Mouse (Mus musculus): ENCODE data around the gene A930033H14Rik.

Gene A930033H14Rik

DNA sequence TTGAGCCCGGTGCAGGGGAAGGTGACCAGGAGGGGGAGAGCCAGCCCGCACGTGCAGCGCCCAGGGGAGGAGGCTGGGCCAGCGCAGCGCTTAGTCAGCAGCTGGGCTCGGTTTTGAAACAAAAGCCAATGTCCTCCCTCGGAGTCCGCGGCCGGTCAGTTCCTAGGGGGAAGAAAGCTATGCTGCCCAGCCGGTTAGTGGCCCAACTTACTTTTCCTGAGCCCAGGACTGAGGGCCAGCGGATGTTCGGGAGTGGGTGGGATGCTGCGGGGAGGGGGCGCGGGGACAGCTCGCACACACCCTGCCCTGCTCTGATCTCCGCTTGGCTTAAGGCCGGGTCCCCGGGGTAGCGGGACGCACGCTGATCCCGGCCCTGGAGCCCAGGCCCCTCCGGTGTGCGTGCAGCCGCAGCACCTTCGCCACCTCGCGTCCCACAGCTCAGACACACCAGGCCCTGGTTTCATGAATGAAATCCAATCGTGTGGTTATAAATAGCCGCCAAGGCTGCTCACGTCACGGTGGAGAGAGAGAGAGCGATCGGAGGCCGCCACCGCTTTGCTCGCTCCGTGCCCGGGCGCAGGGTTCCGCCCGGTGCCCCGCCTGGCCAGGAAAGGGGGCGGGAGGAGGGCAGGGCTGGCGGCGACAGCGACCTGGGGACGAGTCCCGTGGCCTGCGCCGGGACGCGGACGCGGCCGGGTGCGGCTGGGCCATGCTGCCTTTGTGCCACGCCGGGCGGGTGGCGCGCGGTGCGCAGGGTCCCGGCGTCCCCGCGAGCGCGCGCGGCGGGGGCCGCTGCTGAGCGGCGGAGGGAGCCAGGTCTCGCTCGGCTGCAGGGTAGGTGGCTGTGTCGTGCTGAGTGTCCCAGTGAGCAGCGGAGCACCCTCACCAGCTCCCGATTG lies at the start of gene A930033H14Rik:
TSS of gene A930033H14Rik (minus strand) at position 557 of the 899 bp plus-strand sequence.
- DNase-seq: peak; percentile 74

DNA sequence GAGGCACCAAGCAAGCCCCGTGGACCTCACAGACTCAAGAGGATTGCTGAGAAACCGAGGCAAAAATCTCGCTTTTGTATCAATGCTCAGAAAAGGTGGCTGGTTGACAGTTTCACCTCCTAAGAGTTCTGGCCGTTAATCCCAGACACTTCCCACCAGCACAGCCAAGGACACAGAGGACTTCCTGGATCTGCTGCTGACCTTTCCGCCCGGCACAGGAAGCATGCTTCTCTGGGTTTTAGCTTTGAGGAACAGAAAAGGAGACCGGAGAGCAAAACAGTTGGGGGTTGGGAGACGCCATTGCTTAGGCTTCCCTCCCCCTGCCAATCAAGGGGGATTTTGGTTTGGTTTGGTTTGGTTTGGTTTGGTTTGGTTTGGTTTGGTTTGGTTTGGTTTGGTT lies 47.0 kb upstream of the A930033H14Rik start:
- no peak for DNase-seq

- DNase-seq: no peak
Measured at GRCm38 (mm10) chr10:69259161-69259560, 46.3 kb upstream of the A930033H14Rik start.

GRCm38 (mm10) chr10:69258588-69258987 lies 45.7 kb upstream of the A930033H14Rik start:
- DNase-seq: no peak

DNA sequence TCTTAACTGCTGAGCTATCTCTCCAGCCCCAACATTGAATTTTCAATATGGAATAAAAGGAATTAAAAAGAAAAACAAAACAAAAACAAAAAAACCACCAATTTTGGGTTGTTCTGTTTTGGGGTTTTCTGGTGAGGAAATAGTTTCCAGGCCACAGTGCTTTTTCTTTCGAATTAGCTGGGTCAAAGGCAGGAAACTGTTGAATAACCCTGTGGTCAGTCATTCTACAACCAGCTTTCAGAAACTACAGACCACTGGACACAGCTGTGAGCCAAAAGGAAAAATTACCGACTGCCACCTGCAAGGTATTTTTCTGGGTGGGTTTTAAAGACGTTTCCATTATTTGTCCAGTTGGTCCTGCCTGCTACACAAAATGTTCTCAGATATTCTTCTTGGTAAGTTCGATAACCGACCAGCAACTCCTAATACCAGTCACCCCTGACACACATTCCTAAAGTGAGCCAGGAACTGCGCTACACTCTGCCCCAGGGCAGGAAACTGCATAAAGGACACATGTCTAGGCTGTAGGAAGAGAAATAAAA lies 44.8 kb upstream of the A930033H14Rik start:
- no peak for DNase-seq

DNA sequence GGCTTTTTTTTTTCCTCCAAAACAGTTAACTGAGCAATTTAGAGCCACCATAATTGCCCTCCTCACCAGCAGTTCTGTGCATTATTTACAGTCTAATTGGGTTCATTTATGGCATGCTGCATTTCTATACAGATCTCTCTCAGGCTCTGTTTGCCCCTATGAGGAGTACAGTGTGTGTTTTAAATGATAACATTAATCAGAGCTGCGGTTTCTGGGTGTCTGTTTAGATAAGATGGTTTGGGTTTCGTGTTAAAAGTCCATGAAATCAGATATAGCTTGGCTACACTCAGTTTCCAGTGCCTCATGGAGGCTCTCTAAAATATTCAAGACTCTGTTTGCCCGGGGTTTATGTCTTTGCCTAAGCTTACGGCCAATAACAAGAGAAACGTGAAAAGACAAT lies 42.7 kb upstream of the A930033H14Rik start:
- DNase-seq: no peak

GRCm38 (mm10) chr10:69254390-69254847 lies 41.5 kb upstream of the A930033H14Rik start:
- no peak for DNase-seq

DNA sequence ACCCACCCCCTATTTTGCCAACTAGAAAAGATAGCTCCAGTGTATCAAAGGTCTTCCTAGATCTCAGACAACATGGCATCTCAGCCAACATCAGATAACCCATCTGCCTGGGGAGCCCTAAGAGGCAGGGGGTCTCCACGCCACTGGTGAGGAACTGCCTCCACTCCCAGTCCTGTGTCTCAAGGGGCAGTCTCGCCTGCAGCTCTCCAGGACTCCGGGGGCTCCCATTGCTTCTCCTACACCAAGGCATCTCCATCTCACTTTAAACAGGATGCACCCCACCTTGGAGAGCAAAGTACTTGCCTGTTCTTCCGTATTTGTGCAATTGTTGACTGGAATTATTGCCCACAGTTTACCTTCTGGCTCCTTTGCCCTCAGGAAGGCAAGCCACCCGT lies 40.8 kb upstream of the A930033H14Rik start:
- DNase-seq: no peak

- no peak for DNase-seq
Measured at GRCm38 (mm10) chr10:69253075-69253685, 40.3 kb upstream of the A930033H14Rik start.

- no peak for DNase-seq
Measured at GRCm38 (mm10) chr10:69252112-69253074, 39.5 kb upstream of the A930033H14Rik start.

GRCm38 (mm10) chr10:69251254-69251653 lies 38.4 kb upstream of the A930033H14Rik start:
- no peak for DNase-seq

DNA sequence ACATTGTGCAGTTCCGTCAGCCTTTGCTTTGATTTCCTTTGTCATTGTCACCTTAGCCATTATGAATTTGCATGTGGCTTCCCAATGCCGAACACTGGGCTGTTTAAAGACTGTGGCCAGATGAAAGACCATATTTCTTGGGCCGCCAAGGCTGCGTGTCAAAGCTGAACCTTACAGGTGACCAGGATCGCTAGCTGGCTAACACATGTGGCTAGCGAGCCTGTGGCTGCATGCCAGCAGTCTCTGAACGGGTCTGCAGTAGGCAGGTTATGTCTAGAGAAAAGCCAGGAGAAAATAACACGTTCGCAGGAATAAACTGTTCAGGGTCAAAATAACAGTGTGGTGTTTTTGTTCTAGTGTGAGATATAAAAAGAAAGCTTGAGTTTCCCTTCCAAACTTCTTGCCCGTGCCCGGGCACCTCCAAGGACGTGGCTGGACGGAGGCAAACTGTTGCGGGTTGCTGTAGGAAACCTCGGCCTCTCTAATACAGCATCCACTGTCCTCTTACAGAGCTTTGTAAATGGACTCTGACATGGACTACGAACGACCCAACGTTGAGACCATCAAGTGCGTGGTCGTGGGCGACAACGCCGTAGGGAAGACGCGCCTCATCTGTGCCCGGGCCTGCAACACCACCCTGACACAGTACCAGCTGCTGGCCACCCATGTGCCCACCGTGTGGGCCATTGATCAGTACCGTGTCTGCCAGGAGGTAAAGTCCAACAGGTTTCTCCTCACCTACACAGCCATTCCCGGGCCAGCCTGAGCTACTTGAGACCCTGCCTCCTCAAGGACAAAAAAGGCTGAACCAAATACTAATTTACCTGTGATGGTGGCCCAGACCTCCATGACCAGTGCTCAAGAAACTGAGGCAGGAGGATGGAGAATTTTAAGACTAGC lies 35.6 kb upstream of the A930033H14Rik start:
- no peak for DNase-seq

GRCm38 (mm10) chr10:69247311-69248033 lies 34.6 kb upstream of the A930033H14Rik start:
- DNase-seq: no peak

DNA sequence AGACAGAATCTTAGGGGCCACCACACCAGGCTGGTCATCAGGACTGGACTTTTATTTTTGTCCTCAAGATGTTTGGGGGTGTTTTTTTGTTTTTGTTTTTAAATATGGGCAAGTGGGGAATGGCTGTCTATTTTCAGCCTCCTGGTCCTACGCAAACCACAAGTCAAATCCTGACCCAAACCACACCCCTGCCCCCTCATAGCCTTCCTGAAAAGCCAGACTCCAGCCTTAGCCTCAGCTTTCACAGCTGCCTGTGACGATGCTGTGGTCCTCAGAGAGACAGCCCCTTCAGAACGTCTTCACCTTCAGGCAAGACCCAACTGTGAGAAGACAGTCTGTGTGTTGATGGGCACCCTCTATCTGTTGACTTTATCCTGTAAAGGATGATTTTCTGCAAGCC lies 33.9 kb upstream of the A930033H14Rik start:
- no peak for DNase-seq

- no peak for DNase-seq
Measured at GRCm38 (mm10) chr10:69245906-69246668, 33.2 kb upstream of the A930033H14Rik start.

DNA sequence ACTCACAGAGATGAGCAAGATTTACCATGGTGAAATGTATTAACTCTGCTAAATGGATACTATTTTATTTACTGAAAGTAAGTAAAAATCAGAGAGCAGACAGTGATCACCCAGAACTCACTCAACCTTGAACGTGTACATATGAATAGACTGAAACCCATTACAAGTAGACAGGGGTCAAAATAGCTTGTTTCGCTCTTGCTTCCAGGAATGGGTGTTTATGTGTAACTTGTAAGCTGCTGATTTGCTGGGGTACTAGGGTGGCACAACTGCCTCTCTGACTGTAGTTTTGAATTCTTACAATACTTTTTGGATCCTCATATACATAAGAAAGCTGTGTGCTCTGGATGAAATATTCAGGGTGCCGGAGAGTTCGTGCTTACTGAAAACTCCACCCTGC lies 32.3 kb upstream of the A930033H14Rik start:
- no peak for DNase-seq

DNA sequence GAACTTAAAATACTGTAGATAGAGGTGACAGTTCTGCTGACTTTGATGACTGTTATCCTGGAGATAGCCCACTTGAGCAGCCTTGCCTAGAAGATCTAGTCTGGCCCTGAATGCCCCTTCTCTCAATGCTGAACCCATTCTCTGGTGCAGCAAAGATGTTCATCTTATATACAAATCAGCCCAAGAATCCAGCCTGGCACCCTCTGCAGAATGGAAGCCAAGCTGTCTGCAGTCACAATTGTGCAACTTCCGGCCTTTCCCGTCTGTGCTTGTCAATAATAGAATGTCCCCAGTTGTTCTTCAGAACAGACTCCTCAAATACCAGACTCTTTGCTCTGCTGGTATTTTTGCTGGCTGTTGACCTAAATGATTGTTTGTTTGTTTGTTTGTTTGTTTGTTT lies 27.6 kb upstream of the A930033H14Rik start:
- no peak for DNase-seq

DNA sequence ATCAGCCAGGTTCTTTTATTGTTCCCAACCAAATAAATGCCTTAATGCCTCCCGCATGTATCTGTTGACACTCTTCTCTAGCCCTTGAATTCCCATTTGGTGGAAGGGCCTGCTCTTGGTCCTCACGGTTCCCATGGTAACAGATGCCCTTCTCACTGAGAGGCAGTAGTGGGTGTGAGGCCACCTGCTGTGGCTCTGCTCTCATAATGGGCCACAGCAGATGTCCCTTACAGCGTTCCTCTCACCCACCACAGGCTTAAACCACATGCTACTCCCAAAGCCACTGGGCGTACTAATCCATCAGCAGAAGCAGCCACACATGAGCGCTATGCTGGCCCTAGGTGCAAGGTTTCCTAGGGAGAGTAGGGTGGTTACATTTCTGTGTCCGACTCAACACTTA lies 25.4 kb upstream of the A930033H14Rik start:
- DNase-seq: peak; percentile 12

DNA sequence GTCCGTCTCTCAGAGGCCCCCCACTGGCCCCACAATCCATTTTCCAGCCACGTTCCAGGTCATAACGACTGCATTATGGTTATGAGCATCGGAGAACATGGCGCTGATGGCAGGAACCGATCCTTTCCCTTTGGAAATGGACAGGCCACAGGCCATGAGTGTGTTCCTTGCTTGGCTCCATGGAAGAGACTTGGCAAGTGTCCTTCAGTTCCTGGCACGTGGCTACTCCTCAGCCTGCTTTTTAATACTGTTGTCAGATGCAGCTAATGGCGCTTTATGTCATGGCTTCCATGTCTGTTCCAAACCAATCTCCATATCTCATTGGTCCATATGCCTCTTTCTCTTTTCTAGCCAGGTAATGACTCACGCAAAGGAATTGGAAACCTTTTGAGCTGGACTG lies 24.9 kb upstream of the A930033H14Rik start:
- DNase-seq: no peak

DNA sequence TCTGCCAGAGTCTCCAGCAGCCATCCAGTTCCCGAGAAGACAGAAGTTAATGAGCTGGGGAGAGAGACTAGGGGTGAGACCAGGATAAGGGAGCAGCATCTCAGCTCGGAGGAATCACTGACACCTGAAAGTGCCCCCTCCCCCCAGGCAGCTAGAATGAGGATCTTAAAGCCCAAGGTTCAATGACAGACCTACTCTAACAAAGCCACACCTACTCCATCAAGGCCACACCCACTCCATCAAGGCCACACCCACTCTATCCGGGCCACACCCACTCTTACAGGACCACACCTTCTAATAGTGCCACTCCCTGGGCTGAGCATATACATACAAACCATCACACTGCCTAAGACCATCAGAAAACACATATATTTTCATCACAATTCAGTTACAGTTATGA lies 24.3 kb upstream of the A930033H14Rik start:
- no peak for DNase-seq
